Mouse (Mus musculus): ENCODE measurements around the gene Fxyd5. TPM values are rescaled to one million over a fixed set of nuclear protein-coding genes. Genes with fewer than 3 reads are reported as not detected.

Gene Fxyd5
- total and polyA plus RNA-seq, 2 experiments, result 3.6 to 7.8 TPM

GRCm38 (mm10) chr7:31031731-31032130 is 10.6 kb downstream of the Fxyd5 start:
- H3K36me3 ChIP-seq (ENCODE audit: control insufficient read depth, insufficient read depth, low read length), result no peaks in the 10 kb centered on the region
- DNase-seq (ENCODE audit: extremely low read depth, low read depth, low spot score), result peak; percentile 39
- H3K27ac ChIP-seq (replicated peaks; ENCODE audit: insufficient read depth, low read depth, low read length), result no peak overlapping the region
- no peak for TF ChIP-seq CTCF (IDR thresholded peaks at IDR 0.05; ENCODE audit: low read depth, low read length)
- no peak for TF ChIP-seq POLR2A (IDR thresholded peaks at IDR 0.05; ENCODE audit: extremely low read depth, insufficient read depth, low read length)
- no peak overlapping the region for H3K4me3 ChIP-seq (ENCODE audit: insufficient read depth, low read depth, low read length)
- H3K27me3 ChIP-seq (ENCODE audit: control insufficient read depth, insufficient read depth, low read length), result no peaks in the 10 kb centered on the region
- WGBS, result 65% methylated on average over 7 of the region's 7 CpGs
- H3K9ac ChIP-seq (ENCODE audit: low read depth, low read length), result no peak overlapping the region
- no peaks in the 10 kb centered on the region for H3K4me1 ChIP-seq (ENCODE audit: control insufficient read depth, insufficient read depth, low read length)
- no peaks in the 10 kb centered on the region for H3K79me2 ChIP-seq (ENCODE audit: control insufficient read depth, insufficient read depth, low read length)

GRCm38 (mm10) chr7:31030717-31031116 is 11.6 kb downstream of the Fxyd5 start:
- Histone ChIP-seq H3K27me3 (ENCODE audit: control insufficient read depth, insufficient read depth, low read length) (no peaks in the 10 kb centered on the region), H3K9ac (ENCODE audit: low read depth, low read length) (no peak overlapping the region), H3K79me2 (ENCODE audit: control insufficient read depth, insufficient read depth, low read length) (no peaks in the 10 kb centered on the region), H3K27ac (replicated peaks; ENCODE audit: insufficient read depth, low read depth, low read length) (no peak overlapping the region), H3K4me1 (ENCODE audit: control insufficient read depth, insufficient read depth, low read length) (no peaks in the 10 kb centered on the region), H3K4me3 (ENCODE audit: insufficient read depth, low read depth, low read length) (no peak overlapping the region), H3K36me3 (ENCODE audit: control insufficient read depth, insufficient read depth, low read length) (no peaks in the 10 kb centered on the region)
- peak; percentile 31 for DNase-seq (ENCODE audit: extremely low read depth, low read depth, low spot score)
- WGBS, result 82% methylated on average over 2 of the region's 2 CpGs
- TF ChIP-seq POLR2A (IDR thresholded peaks at IDR 0.05; ENCODE audit: extremely low read depth, insufficient read depth, low read length), result no peak
- TF ChIP-seq CTCF (IDR thresholded peaks at IDR 0.05; ENCODE audit: low read depth, low read length), result 0 out of 2 replicates have a peak, but pooled peaks have one; percentile 18

- TF ChIP-seq CTCF (IDR thresholded peaks at IDR 0.05; ENCODE audit: low read depth, low read length), result no peak
- no peak for TF ChIP-seq POLR2A (IDR thresholded peaks at IDR 0.05; ENCODE audit: extremely low read depth, insufficient read depth, low read length)
Measured at GRCm38 (mm10) chr7:31028609-31029008, 13.7 kb downstream of the Fxyd5 start.

GRCm38 (mm10) chr7:31017104-31017901 is 25.0 kb downstream of the Fxyd5 start:
- DNase-seq (ENCODE audit: extremely low read depth, low read depth, low spot score), result peak; percentile 19
- Histone ChIP-seq H3K27ac (replicated peaks; ENCODE audit: insufficient read depth, low read depth, low read length) (no peak overlapping the region), H3K79me2 (ENCODE audit: control insufficient read depth, insufficient read depth, low read length) (no peaks in the 10 kb centered on the region), H3K4me1 (ENCODE audit: control insufficient read depth, insufficient read depth, low read length) (peaks cover 5% of the 10 kb centered on the region; the same call in 1 of the 2 replicates), H3K9ac (ENCODE audit: low read depth, low read length) (no peak overlapping the region), H3K4me3 (ENCODE audit: insufficient read depth, low read depth, low read length) (no peak overlapping the region), H3K27me3 (ENCODE audit: control insufficient read depth, insufficient read depth, low read length) (no peaks in the 10 kb centered on the region), H3K36me3 (ENCODE audit: control insufficient read depth, insufficient read depth, low read length) (no peaks in the 10 kb centered on the region)
- no peak for TF ChIP-seq CTCF (IDR thresholded peaks at IDR 0.05; ENCODE audit: low read depth, low read length)
- TF ChIP-seq POLR2A (IDR thresholded peaks at IDR 0.05; ENCODE audit: extremely low read depth, insufficient read depth, low read length), result no peak
- 62% methylated on average over 10 of the region's 10 CpGs for WGBS

More at GRCm38 (mm10) chr7:31028609-31029008, 13.7 kb downstream of the Fxyd5 start:
- DNase-seq (ENCODE audit: extremely low read depth, low read depth, low spot score), result no peak
- Histone ChIP-seq H3K4me3 (ENCODE audit: insufficient read depth, low read depth, low read length) (no peak overlapping the region), H3K27me3 (ENCODE audit: control insufficient read depth, insufficient read depth, low read length) (no peaks in the 10 kb centered on the region), H3K36me3 (ENCODE audit: control insufficient read depth, insufficient read depth, low read length) (no peaks in the 10 kb centered on the region), H3K27ac (replicated peaks; ENCODE audit: insufficient read depth, low read depth, low read length) (no peak overlapping the region), H3K79me2 (ENCODE audit: control insufficient read depth, insufficient read depth, low read length) (no peaks in the 10 kb centered on the region), H3K9ac (ENCODE audit: low read depth, low read length) (no peak overlapping the region), H3K4me1 (ENCODE audit: control insufficient read depth, insufficient read depth, low read length) (no peaks in the 10 kb centered on the region)
- WGBS, result 76% methylated on average over 8 of the region's 8 CpGs

GRCm38 (mm10) chr7:31012971-31013370 is 29.3 kb downstream of the Fxyd5 start:
- Histone ChIP-seq H3K27ac (replicated peaks; ENCODE audit: insufficient read depth, low read depth, low read length) (no peak overlapping the region), H3K9ac (ENCODE audit: low read depth, low read length) (no peak overlapping the region), H3K4me3 (ENCODE audit: insufficient read depth, low read depth, low read length) (no peak overlapping the region), H3K79me2 (ENCODE audit: control insufficient read depth, insufficient read depth, low read length) (no peaks in the 10 kb centered on the region), H3K36me3 (ENCODE audit: control insufficient read depth, insufficient read depth, low read length) (no peaks in the 10 kb centered on the region), H3K4me1 (ENCODE audit: control insufficient read depth, insufficient read depth, low read length) (peaks cover 5% of the 10 kb centered on the region; the same call in 1 of the 2 replicates), H3K27me3 (ENCODE audit: control insufficient read depth, insufficient read depth, low read length) (no peaks in the 10 kb centered on the region)
- DNase-seq (ENCODE audit: extremely low read depth, low read depth, low spot score), result peak; percentile 69
- TF ChIP-seq POLR2A (IDR thresholded peaks at IDR 0.05; ENCODE audit: extremely low read depth, insufficient read depth, low read length), result no peak
- no peak for TF ChIP-seq CTCF (IDR thresholded peaks at IDR 0.05; ENCODE audit: low read depth, low read length)
- WGBS, result 27% methylated on average over 5 of the region's 5 CpGs

GRCm38 (mm10) chr7:31008889-31009288 is 33.4 kb downstream of the Fxyd5 start:
- DNase-seq (ENCODE audit: extremely low read depth, low read depth, low spot score), result no peak
- H3K36me3 ChIP-seq (ENCODE audit: control insufficient read depth, insufficient read depth, low read length), result no peaks in the 10 kb centered on the region
- whole genome bisulfite sequencing, result 76% methylated on average over 3 of the region's 3 CpGs
- H3K79me2 ChIP-seq (ENCODE audit: control insufficient read depth, insufficient read depth, low read length), result no peaks in the 10 kb centered on the region
- no peak overlapping the region for H3K27ac ChIP-seq (replicated peaks; ENCODE audit: insufficient read depth, low read depth, low read length)
- peaks cover 5% of the 10 kb centered on the region; the same call in 1 of the 2 replicates for H3K4me1 ChIP-seq (ENCODE audit: control insufficient read depth, insufficient read depth, low read length)
- H3K27me3 ChIP-seq (ENCODE audit: control insufficient read depth, insufficient read depth, low read length), result no peaks in the 10 kb centered on the region
- TF ChIP-seq CTCF (IDR thresholded peaks at IDR 0.05; ENCODE audit: low read depth, low read length), result no peak
- no peak for TF ChIP-seq POLR2A (IDR thresholded peaks at IDR 0.05; ENCODE audit: extremely low read depth, insufficient read depth, low read length)
- no peak overlapping the region for H3K9ac ChIP-seq (ENCODE audit: low read depth, low read length)
- no peak overlapping the region for H3K4me3 ChIP-seq (ENCODE audit: insufficient read depth, low read depth, low read length)

Data from liver, adult 2 months (tissue).